Mouse (Mus musculus) lung, postnatal 14 days (tissue): ENCODE data around the gene Eif1ad.
A peak's percentile ranks its signal among the peaks of the same experiment; 100 is the strongest.
"Not testable (repeated sequence)": the region's sequence is repeated elsewhere in the genome, so short reads cannot be mapped to it uniquely, and the experiment has no call there.

ENCODE experiments used
- DNase-seq: peaks from one replicate; pipeline ENCODE4 v3.0.0; 2021

The Eif1ad gene

DNA sequence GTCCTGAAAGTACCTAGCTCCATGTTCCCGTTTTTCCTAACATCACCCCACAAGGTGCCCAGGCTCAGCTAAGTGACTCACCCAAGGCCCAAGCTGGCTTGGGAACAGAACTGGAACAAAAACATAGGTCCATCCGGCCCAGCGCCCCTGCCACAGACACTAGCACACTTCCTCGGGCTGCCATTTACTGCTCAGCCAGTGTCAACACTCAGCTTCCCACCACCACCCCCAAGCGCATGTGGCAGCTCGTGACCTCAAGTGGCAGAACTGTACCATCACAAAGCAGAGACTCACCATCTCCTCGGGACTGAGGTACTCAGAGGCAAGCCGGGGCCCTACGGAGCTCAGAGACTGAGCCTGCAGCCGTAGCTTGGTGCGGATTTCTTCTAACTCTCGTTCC lies 16.8 kb downstream of the Eif1ad start:
- DNase-seq = no peak

GRCm38 (mm10) chr19:5384715-5385114 lies 18.2 kb downstream of the Eif1ad start:
- no peak for DNase-seq

DNA sequence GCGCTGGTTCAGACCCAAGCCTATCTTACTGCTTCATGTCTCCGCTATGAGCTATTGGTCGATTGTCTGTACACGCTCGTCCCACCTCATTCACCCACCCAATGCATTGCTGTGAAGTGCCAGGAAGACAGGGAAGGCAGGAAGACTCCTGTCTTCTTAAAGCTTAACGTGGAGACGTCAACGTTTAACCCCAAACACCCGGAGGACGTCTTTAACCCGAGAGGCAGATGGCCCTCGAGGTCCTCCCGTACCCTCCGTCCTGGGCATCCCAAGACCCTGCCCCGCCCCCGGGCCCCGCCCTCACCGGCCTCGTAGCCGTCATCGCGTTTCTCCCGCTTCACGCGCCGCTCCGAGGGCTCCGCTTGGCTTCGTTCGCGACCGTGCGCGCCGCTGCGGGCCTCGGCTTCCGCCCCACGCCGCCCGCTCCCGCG lies 21.5 kb downstream of the Eif1ad start:
- DNase-seq = no peak

DNA sequence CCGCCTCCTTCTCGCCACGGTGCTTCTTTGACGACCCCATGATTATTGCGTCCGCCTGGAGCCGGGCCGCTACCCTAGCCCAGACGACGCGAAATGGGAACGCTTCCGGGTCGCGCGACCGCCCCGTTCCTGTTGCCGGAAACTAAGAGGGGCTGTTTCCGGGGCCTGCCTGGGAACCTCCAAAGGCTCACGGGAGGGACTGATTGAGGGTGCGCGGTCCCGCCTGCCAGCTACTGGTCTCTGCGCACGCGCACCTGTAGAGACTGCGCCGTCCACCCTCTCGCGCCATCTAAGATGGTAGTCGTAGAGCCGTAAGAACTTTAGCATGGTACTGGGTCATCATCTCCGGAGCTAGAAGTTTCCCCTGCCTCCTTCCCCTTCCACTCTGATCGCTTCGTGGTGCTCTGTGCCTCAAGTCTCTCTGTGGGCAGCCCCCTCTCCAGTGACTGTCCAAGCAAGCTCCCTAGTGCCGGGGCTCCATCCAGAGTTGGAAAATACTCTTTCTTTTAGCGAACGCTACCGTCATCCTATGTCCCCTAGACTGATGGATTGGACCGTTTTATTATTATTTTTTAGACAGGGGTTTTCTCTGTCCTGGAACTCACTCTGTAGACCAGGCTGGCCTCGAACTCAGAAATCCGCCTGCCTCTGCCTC lies 22.2 kb downstream of the Eif1ad start, which contains the start of gene Sart1:
Gene Sart1 (minus strand): TSS at position 116 of the 655 bp plus-strand sequence.
- DNase-seq = peak; percentile 95

DNA sequence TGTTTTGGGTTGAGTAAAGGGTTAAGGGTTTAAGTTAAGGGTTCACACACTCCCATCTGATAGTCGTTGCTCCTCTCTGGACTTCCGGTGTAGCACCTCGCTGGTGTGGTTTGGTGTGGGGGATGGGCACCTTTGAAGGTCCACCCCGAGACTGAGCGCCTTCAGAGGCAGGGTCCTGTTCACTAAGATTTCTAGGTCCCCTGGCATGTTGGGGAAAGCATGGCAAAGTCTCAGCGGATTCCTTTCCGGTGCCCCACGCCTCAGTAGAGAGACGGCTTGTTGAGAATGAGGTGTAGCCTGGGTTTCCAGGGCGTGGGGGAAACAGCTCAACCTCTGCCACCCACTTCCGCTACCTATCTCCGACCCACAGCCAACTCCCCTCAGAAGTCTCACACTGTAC lies 23.1 kb downstream of the Eif1ad start:
- peak; percentile 43 for DNase-seq

DNA sequence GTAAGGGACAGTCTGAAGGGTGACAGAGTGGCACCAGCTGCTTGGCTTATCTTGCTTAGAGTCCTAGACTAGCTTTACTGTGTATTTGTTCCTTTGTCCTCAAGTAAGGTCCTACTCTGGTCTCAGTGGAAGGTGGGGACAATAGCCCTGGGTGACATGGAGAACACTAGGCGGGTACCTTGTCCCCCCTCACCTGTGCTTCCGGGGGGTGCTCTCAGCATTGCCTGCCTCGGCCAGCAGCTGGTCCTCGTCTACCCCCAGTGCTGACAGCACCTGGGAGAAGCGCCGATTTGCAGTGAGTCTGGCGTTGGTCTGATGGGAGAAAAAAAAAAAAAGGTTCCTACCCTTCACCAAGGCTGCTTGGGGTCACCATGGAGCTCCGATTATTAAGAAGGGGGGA lies 23.9 kb downstream of the Eif1ad start:
- no peak for DNase-seq

DNA sequence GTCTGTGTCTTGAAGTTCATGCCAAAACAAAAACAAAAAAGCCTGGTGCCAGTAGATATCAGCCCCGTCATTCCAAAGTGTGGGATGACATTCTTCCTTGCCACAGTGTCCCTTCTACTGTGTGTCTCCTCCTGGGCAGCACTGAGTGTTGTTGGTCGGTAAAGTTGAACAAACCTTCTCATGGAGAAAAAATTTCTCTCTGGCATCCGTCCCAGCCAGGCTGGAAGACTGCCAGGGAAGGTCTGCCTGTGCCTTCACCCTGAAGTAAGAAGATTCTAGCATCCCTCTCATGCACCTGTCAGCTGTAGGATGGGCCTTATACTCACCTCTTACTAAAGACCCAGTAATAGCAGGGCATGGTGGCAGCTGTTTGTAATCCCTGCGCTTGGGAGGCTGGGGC lies 26.4 kb downstream of the Eif1ad start:
- DNase-seq = peak; percentile 70

GRCm38 (mm10) chr19:5394168-5394567 lies 27.6 kb downstream of the Eif1ad start:
- no peak for DNase-seq

DNA sequence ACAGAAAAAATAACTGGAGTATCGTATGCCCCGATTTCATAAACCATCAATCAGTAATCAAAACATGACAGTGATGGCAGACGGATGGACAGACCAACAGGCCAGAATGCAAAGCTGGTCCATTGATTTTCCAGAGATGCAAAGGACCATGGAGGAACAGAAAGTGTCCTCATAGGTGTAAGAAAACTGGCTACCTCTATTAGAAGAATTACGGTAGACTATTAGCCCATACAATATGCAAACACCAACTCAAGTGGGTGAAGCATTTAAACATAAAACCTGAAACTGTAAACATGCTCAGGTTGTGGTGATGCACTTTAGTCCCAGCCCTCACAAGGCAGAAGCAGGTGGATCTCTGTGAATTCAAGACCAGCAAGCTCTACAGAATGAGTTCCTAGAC lies 28.8 kb downstream of the Eif1ad start:
- no peak for DNase-seq

DNA sequence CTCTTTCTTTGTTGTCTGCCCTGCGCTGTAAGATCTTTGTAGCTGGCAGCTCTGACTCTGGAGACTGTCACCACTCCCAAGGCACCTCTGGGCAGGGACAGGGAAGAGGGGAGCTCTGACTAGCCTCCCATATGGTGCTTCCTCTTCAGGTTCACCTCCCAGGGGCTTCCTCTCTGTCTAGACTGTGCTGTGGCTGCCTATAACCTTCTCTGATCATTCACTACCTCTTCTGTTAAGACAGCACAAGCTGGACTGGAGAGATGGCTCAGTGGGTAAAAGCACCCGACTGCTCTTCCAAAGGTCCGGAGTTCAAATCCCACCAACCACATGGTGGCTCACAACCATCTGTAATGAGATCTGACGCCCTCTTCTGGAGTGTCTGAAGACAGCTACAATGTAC lies 34.5 kb downstream of the Eif1ad start:
- DNase-seq = not testable (repeated sequence)

GRCm38 (mm10) chr19:5402293-5402692 lies 35.8 kb downstream of the Eif1ad start, which contains the start of gene Tsga10ip:
Gene Tsga10ip, minus strand, starts transcription at chr19:5402526.
- no peak for DNase-seq

GRCm38 (mm10) chr19:5405924-5406323 lies 39.4 kb downstream of the Eif1ad start:
- no peak for DNase-seq

- DNase-seq = peak; percentile 40
These were observed 40.1 kb downstream of the Eif1ad start for GRCm38 (mm10) chr19:5406531-5407126.

DNA sequence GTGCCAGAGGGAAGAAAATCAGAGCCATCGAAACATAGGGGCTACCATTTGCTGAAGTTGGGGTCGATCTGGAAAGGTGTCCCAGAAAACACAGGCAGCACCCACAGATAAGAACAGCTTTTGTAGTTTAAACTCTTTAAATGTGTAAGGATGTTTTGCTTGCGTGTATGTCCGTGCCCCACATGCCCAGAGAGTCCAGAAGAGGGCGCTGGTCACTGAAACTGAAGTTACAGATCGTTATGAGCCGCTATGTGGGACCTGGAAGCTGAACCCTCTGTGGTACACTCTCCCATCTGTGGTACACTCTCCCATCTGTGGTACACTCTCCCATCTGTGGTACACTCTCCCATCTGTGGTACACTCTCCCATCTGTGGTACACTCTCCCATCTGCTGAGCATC lies 40.6 kb downstream of the Eif1ad start:
- DNase-seq = peak; percentile 78

- no peak for DNase-seq
These were observed 41.8 kb downstream of the Eif1ad start for GRCm38 (mm10) chr19:5408057-5409001.

GRCm38 (mm10) chr19:5409068-5409467 lies 42.5 kb downstream of the Eif1ad start:
- DNase-seq = peak; percentile 69

GRCm38 (mm10) chr19:5410641-5411040 lies 44.1 kb downstream of the Eif1ad start:
- peak; percentile 64 for DNase-seq

DNA sequence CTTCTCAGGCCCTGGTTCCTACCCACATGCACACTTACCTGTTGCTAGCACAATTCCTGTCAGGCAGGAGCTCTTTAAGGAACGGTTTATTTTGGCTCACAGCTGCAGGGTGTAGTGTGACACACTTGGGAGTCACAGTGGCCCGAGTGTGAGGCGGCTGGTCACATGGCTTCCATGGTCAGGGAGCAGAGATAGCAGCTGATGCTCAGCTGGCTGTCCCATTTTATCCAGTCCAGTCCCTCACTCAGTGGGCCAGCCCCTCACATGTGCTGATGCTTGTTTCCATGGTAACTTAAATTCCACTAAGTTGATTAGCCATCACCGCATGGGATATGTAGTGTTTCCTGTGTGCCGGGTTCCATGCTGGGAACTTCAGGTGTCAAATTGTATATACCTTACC lies 45.4 kb downstream of the Eif1ad start:
- DNase-seq = no peak

GRCm38 (mm10) chr19:5413840-5414239 lies 47.3 kb downstream of the Eif1ad start:
- DNase-seq = no peak

GRCm38 (mm10) chr19:5414534-5414957 lies 48.0 kb downstream of the Eif1ad start:
- peak; percentile 54 for DNase-seq

- no peak for DNase-seq
These were observed 52.4 kb downstream of the Eif1ad start for GRCm38 (mm10) chr19:5418750-5419466.

- DNase-seq = no peak
These were observed 53.1 kb downstream of the Eif1ad start for GRCm38 (mm10) chr19:5419630-5420029.

- no peak for DNase-seq
These were observed 54.0 kb downstream of the Eif1ad start for GRCm38 (mm10) chr19:5420579-5420978.
